Mouse (Mus musculus): Measurements from ENCODE around the gene Ctdspl.

Ctdspl gene

DNA sequence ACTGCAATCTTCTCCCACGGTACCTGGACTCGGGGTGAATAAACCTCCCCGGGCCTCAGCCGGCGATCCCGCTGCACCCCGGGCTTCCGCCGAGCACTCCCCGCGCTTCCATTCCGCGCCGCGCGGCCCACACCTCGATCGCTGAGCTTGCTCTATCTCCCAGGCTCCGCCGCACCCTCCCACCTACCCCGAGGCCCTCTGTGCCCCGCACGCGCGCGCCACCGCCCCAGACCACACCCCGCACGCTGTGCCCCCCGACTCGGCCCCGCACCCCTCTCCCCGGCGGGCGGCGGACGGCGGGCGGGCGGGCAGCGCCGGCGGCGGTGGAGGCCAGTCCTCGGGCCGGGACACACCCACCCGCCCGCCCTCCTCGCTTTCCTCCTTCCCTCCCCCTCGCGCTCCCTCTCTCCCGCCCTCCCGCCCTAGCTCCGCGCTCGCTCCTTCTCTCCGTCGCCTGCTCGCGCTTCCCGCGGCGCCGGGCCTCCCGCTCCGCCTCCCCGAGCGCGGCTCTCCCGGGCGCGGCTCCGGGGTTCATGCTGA is at the start of gene Ctdspl:
Gene Ctdspl, plus strand, starts transcription at position 343 of the 540 bp plus-strand sequence.
- peak; percentile 75 to 91 for DNase-seq (ENCODE audit: inconsistent age in 2 of 2, low spot score in 1 of 2)

DNA sequence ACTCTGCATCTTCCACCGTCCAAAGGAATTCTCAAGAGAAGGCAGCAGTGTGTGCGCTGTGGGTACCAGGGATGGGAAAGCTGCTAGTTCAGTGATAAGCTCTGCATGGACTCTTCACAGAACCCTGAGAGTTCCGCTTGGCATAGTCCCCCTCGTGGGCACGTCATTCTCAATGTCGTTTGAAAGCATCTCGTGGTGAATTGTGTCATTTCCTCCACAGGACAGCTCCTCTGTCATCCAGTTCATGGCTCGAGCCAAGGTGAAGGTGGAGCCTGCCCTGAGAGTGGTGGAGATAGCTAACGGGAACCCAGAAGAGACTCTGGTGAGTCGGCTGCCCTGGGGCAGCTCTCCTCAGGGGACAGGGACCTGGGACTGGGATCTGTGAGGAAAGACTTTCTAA is 49.4 kb upstream of the Ctdspl start:
- peak in 1 of 2 experiments; percentile 90 for DNase-seq (ENCODE audit: inconsistent age in 2 of 2, low spot score in 1 of 2)

DNA sequence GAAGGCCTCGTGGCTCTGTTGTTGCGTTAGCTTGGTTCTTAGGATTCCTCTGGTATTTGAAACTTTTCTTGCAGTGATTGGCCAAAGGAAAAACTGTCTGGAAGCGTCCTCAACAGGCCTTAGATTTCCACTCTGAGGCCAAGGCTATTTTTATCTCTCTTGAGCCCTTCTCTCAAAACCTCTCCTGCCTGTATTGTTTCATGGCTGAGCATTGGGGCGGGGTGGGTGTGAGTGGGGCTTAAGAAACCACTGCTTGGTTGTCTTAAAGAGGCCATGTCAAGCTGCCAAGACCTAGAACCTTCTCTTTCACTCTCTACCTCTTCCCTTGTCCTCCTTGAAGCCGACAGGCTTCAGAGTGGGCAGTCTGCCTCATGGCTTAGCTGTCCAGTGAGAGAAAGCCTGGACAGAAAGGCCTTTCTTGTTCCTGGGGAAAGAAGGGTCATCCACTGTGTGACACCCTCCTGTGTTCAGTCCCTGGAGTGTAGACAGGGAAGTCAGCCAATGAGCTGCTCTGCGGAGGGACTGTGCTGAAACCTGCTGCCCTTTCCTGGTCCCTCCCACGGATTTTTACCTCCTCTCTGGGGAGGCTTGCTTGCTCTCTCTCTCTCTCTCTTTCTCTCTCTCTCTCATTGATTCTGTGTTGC is 48.8 kb upstream of the Ctdspl start:
- DNase-seq (ENCODE audit: inconsistent age in 2 of 2, low spot score in 1 of 2), result peak in 1 of 2 experiments; percentile 69

DNA sequence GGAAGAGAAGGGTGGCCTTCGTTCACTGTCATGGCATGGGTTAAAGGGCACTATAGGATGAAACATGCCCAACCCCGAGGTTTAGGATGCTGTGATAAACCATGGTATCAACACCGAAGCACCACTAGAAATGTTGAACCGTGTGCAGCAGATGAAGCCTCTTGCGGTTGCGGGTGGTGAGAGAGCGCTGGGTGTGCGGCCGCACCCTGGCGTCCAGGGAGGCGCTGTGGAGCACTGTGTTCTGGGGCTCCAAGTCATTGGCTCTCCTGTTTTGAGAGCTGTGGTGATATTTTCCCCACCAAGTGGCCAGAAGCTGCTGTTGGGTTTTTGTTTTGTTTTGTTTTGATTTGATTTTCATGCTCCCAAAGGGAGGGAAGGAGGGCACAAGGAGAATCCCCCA is 47.7 kb upstream of the Ctdspl start:
- DNase-seq (ENCODE audit: inconsistent age in 2 of 2, low spot score in 1 of 2), result peak in 1 of 2 experiments; percentile 53

DNA sequence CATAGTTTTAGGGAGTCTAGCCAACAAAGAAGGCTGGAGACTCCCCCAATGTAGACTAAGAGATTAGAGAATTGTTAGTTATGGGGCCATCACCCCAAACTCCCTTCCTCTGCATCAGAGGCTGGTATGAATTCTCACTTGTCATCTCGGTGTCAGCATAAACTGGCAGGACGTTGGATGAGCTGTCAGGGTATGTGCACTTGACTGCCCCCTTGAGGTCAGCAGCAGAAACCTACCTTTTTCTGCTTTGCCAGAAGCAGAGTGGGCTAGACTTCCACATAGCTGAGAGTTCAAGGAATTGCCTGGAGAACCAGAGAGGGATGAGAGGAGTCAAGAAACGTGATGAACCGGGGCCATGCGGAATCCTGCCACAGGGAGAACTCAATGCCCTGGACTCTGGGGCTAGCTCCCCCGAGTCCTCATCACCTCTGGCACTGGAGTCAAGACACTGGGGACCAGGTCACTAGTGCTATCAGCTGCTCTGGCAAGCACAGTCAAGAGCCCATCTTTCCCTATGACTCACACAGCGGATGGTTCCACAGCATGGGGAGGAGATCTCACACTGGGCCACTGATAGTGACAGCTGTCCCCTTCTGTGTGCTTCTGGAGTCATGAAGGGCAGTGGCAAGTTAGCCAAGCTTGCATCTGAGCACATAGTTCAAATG is 44.8 kb upstream of the Ctdspl start:
- DNase-seq (ENCODE audit: inconsistent age in 2 of 2, low spot score in 1 of 2), result peak in 1 of 2 experiments; percentile 76

DNA sequence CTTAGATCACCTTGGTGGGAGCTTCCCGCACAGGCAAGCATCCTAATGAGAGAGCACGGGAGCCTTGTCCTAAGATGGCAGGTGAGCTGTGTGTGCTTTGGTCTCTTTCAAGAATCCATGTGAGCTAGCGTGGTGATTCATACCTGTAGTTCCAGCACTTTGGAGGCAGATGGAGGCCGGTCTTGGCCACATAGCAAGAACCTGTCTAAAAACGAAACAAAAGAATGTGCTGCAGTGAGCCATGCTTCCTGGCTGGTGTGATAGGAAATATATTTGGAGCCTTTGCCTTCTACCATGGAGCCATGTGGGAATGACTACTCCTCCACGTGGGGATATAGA is 44.3 kb upstream of the Ctdspl start:
- peak in 1 of 2 experiments; percentile 53 for DNase-seq (ENCODE audit: inconsistent age in 2 of 2, low spot score in 1 of 2)

DNA sequence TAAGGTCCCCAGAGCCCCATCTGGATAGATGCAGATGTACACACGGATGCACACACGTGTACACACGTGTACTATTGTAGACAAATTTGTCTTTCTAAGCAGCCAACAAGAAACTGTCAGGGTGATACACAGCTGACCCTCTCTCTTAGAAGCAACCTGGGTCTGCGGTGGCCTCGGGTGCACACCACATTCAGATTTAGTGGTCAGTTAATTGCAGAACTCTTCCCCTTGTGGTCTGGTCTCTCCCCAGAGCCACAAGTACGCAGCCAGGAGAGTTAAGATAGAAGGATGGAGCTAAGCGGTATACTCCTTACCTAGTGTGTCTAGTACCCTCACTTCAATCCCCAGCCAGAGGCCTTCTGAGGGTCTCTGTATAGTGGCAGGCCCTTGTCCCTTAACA is 43.1 kb upstream of the Ctdspl start:
- no peak for DNase-seq (ENCODE audit: inconsistent age in 2 of 2, low spot score in 1 of 2)

DNA sequence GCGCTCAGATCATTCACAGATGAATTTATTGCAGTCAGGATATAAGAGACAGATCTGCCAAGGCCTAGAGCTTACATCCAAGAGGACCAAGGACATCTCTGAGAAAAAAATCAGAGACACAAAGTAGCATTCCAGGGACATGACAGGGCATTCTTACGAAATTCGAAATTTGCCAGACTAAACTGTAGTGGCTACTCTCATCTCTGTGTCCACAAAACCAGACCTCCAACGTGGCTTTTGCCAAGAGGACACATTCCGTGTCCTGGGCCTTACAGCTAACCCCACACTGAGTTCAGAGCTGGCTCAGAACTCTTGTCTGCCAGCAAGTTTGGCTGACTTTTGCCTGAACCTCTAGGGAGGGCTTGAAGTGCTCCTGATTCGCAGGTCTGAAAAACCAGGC is 40.5 kb upstream of the Ctdspl start:
- peak; percentile 80 to 92 for DNase-seq (ENCODE audit: inconsistent age in 2 of 2, low spot score in 1 of 2)

DNA sequence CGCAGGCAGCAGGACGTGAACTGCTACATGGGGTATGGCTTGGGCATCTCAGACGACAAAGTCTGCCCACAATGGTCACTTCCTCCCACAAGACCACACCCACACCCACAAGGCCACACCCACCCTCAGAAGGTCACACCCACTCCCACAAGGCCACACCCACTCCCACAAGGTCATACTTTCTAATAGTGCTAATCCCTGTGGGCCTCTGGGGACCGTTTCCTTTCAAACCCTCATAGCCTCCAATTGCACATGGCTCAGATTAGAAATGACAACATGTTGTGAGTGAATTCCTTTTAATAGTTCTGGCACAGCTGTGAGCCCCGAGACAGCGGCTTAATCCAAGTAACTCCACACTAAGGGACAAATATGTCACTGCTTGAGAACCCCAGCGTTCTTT is 39.1 kb upstream of the Ctdspl start:
- peak in 1 of 2 experiments; percentile 60 for DNase-seq (ENCODE audit: inconsistent age in 2 of 2, low spot score in 1 of 2)

DNA sequence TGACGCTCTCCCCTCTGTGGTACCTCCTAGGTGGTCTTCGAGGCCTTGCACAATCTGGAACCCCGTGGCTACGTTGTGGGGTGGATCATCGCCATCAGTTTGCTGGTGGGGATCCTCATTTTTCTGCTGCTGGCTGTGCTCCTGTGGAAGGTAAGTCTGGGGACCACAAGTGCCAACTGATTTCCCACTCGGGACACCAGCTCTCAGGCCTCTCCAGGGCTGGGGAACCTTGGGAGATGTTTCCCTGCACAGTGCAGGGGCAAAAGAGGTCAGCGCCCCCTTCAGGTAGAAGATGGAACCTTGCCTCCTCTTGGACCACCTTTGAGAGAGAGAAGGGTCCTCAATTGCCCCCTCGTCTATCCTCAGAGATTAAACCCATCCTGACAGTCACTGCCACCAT is 38.5 kb upstream of the Ctdspl start:
- no peak for DNase-seq (ENCODE audit: inconsistent age in 2 of 2, low spot score in 1 of 2)

DNA sequence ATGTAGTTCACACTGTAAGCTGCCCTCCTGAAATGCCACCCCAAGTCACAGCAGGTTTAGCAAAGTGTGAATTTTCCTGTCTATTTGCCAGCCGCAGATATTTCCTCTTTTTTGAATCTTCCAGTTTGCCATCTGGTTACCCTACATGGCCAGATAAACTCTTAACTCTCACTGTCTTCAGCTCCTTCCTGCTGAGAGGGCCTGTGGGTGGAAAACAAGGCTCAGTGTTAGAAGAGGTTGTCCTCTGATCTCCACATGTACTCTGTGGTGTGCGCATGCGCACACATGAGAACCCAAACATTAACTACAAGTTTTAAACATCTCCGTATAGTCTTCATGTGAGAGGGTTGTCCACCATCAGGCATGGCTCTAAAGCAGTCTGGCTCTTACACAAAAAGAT is 36.1 kb upstream of the Ctdspl start:
- DNase-seq (ENCODE audit: inconsistent age in 2 of 2, low spot score in 1 of 2), result no peak

DNA sequence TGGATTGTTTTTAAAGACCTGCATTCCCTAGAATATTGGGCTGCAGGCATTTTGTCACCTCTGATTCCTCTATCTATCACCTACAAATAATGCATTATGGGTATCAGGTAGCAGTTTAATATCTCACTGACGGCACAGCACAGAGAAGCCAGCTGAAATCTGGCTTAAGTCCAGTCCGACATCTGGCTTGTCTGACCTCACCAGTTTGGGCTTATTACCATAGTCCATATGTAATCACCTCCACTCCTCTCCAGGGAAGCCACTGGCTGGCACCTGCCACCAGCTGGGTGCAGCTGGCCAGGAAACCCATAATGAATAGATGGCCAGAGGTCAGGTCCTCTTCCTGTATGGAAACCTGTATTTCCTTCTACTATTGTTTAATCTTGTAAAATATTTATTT is 35.6 kb upstream of the Ctdspl start:
- DNase-seq (ENCODE audit: inconsistent age in 2 of 2, low spot score in 1 of 2), result no peak

DNA sequence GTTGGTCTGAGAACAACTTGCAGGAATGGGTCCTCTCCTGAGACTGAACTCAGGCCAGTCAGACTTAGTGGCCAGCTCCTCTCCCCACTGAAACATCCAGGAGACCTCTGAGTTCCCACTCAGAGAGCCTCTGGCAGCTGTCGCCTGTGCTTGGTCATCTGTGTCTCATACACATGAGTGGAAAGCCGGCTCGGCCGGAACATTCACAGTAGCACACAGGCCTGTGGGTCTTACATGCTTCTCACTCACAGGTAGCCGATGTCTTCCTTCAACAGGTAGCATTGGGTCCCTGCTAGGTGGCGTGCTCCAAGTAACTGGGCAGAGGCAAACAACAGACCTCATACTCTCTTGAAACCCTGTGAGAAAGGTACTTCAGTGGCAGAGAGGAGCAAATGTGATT is 35.2 kb upstream of the Ctdspl start:
- no peak for DNase-seq (ENCODE audit: inconsistent age in 2 of 2, low spot score in 1 of 2)

DNA sequence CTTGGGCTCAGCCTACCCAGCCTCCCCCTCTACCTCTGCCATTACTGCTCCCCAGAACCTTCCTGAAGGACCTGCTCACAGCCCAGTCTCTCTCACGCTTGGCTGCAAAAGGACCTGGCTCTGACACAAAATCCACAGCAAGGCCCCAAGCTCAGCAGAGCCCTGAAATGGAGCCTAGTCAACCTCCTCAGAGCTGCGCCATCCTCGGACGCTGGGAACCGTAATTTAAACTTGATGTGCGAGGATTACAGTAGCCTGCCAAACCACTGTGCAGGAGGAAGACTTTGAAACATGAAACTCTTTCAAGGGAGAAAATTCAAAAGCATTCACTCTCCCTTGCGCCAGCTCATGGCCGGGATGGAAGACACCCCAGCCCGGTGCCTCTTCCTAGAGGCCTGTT is 34.7 kb upstream of the Ctdspl start:
- no peak for DNase-seq (ENCODE audit: inconsistent age in 2 of 2, low spot score in 1 of 2)

DNA sequence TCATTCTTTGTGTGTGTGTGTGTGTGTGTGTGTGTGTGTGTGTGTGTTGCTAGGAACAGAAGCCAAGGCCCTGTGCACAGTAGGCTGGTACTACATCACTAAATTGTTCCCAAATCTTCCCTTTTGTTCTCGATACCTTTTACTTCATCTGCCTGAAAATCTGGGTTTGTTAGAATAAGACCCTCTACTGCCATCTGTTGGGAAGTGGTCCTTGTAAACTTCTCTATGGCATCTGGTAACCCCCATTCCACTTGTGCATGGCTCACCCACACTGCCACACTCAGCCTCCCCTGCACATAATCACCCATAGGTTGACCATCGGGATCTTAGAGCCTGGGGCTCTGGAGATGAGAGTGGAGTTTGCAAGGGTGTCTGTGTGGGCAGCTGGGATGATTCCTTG is 31.2 kb upstream of the Ctdspl start:
- no peak for DNase-seq (ENCODE audit: inconsistent age in 2 of 2, low spot score in 1 of 2)

DNA sequence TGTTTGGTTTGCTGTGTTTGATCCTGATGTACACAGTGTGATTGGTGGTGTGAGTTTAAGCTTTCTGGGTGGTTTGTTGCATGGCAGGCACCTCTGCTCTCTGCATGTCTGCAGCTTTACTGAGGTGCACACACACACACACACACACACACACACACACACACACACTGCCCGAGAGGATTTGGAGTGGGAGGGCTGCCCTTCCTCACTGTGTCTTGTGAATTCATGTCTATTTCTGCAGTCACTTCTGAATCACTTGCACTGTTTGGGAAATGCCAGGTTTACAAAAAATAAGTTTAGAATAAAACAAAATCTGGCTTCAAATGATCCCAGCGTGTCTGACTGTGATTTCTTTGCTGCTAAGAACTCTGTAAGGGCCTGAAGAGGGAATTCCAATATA is 25.6 kb upstream of the Ctdspl start:
- DNase-seq (ENCODE audit: inconsistent age in 2 of 2, low spot score in 1 of 2), result no peak

DNA sequence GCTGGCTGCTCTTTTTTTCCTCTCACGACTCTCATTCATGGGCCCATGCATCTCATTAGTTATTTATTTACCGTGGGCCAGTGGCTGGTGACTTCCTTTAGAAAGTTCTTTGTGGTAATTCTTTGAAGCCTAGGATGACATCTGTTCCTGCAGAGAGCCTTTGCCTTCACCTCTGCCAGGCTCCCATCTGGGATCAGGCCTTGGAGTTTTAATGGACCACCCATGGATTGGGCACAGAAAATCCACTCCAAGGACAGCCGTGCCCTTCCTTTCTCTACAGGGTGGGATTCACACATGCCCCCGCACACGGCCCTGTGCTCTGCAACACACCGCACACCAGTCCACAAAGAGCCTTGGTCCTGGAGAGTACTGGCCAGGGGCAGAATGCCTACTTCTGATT is 24.3 kb upstream of the Ctdspl start:
- no peak for DNase-seq (ENCODE audit: inconsistent age in 2 of 2, low spot score in 1 of 2)

DNA sequence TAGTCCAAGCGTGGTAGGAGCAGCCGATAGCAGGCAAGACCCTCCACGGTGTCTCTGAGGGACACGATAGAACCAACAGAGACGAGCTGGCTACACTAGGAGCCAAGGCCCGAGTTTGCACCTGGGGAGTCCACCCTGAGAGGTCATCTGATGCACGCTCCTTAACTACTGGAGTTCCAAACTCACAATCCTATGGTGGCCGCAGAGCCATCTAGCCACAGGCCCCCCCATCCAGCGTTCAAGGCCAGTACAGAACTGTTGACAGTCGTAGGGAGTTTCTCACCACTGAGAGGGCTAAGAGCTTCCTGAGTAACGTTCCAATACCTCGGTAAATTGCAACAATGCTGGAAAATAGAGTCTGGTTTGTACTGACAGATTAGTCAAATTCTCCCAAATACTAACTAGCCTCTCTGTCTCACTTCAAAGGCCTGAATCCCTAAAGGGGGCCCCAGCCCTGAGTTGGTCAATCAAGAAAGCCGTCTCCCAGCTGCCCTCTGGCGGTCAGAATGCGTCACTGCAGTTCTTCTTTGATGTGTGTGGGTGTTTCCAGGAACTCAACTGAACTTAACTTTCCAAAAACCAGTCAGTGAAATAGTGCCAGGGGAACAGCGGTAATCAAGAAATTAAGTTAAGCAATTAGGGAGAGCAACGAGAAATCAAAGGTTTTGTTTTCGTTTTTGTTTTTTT is 18.2 kb upstream of the Ctdspl start:
- peak; percentile 81 to 96 for DNase-seq (ENCODE audit: inconsistent age in 2 of 2, low spot score in 1 of 2)

DNA sequence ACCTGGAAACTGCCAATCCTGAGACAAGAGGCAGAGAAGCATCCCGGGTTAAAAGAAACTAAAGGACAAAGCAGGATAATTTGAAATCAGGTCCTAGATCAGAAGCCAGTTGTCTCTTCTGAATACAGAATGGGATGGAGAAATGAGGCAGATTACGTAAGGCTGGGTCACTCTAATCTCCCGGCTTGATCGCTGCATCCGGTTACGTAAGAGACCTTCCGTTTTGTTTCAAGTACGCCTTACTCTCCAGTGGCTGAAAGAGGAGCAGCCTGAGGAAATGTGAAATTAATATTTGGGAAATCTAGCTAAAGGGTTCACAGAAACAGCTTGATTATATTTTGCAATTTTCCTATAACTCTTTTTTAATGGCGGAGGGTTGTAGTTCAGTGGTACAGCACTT is 13.2 kb upstream of the Ctdspl start:
- DNase-seq (ENCODE audit: inconsistent age in 2 of 2, low spot score in 1 of 2), result peak in 1 of 2 experiments; percentile 77

DNA sequence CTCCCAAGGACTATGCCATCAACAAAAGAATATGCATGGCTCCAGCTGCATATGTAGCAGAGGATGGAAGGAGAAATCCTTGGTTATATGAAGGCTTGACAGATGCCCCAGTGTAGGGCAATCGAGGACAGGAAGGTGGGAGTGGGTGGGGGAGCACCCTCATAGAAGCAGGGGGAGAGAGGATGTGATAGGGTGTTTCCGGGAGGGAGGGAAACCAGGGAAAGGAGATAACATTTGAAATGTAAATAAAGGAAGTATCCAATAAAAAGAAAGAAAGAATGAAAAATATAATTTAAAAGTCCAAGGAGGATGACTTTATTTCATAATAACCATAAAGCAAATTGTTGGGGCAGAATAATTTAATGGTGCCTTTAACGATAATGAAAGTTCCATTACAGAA is 12.6 kb upstream of the Ctdspl start:
- no peak for DNase-seq (ENCODE audit: inconsistent age in 2 of 2, low spot score in 1 of 2)

DNA sequence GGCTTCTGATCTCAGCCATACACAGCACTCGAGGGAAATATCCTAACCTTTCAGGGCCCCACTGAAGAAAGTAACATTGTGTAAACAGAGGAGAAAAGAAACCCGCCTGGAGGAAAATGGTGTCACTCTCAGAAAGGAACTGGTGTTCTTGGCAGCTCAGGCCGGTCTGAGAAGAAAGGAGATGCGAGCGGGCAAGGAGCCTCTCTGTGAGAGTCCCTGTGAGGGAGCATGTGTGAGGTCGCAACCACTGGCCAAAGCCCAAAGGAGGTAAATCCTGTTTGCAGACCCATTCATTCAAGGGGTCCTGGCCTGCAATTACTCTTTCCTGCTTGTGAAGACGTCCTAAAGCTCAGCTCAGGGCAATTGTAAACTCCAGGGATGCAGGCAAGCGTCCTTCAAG is 11.7 kb upstream of the Ctdspl start:
- DNase-seq (ENCODE audit: inconsistent age in 2 of 2, low spot score in 1 of 2), result no peak

DNA sequence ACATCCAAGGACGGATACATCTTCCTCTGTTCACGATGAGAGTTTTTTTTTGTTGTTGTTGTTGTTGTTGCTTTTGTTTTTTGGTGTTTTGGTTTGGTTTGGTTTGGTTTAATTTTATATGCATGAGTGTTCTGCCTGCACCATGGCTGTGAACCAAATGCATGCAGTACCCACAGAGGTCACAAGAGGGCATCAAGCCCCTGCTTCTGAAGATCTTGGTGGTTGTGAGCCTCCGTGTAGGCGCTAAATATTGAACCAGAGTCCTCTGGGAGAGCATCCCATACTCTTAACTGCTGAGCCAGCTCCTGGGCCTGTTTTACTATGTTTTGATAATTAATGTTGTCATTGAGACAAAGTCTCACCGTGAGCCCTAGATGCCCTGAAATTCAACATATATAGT is 11.0 kb upstream of the Ctdspl start:
- peak in 1 of 2 experiments; percentile 67 for DNase-seq (ENCODE audit: inconsistent age in 2 of 2, low spot score in 1 of 2)

Data from adrenal gland, adult (tissue).